Mouse (Mus musculus): ENCODE results near the gene Trappc10.

DNA sequence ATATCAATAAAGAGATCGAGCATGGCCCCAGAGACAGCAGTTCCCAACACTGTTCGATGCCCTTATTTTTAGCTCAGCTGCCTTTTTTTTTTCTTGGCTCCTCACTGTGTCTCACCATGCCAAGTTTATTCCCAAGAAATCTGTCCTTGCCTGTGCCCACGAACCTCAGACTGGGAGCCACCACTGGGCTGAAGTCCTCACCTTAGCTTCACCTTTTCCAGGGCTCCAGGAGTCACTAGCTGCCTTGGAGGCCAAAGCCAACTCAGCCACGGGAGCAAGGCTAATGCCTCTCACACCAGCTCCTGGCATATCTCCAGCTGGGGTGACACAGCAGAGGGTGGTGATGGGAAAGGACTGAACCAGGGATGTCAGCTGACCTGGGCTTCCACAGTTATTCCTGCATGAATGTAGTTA, 11.2 kb upstream of the Trappc10 start:
- TF ChIP-seq POLR2A (IDR thresholded peaks at IDR 0.05; ENCODE audit: borderline replicate concordance, control insufficient read depth, low read depth, low read length) (no peak), CTCF (IDR thresholded peaks at IDR 0.05; ENCODE audit: control insufficient read depth, insufficient read depth, low read length) (no peak)

Data from bone marrow, adult 2 months (tissue).